Mouse (Mus musculus): Measurements from ENCODE around the gene Sfxn5. TPM values are rescaled to one million over a fixed set of nuclear protein-coding genes. Genes with fewer than 3 reads are reported as not detected.

Sfxn5 gene
- total and polyA plus RNA-seq, 2 experiments from 2014 or later = 76.1 to 135 TPM

DNA sequence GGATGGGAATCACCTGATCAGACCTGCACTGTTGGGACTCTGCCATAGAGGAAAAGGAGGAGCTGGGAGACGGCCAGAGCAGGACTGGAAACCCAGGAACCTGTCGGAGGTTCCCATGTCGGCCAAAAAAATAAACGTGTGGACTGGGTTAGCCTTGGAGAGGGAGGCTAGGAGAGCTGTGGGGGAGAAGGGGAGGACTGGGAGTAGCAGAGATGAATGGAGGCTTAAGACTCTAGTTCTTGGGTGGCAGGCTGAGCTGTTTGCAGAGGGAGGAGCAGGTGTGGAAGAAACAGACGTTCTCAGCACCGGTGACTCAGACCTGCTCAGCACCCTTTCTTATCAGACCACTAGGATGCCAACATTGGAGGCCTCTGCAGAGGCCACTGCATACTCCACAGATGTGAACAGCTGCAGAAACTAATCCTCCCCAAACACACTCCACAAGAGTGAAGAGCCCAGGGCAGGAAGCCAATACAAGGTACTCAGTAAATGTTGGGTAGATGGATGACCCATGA lies 1.9 kb downstream of the Sfxn5 start:
- H3K9ac ChIP-seq (replicated peaks; ENCODE audit: low read length, poor library complexity, severe bottlenecking) = 0 out of 2 replicates have a peak overlapping the region, but pooled peaks have one; percentile 19

DNA sequence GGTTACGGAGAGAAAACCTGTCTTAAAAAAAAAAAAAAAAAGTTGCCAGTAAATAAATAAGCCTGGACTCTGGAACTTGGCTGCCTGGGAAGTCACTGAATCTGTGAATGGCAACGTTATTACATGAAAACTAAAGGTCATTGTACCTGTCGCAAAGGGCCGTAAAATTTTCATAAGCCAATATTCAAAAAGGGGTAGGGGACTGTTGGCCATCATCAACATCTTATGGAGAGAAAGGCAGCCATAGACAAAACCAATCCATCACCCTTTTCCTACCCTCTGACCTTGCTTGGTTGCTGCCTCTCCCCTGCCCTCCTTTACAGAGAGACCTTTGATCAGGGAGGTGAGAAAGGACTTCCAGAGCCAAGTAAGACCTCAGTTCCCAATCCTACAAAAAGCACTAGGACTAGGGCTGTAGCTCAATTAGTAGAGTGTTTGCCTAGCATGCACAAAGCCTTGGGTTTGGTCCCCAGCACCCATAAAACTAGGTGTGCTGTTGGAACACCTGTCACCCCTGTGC lies 3.5 kb downstream of the Sfxn5 start:
- H3K36me3 ChIP-seq (ENCODE audit: insufficient read depth, low read length) = no peaks in the 10 kb centered on the region
- H3K4me1 ChIP-seq (ENCODE audit: insufficient read depth, low read length) = no peaks in the 10 kb centered on the region
- no peak overlapping the region for H3K27ac ChIP-seq (ENCODE audit: low read depth, low read length)
- H3K4me2 ChIP-seq (ENCODE audit: low read depth, low read length, poor library complexity, severe bottlenecking) = no peak overlapping the region
- no peak overlapping the region for H3K9ac ChIP-seq (replicated peaks; ENCODE audit: low read length, poor library complexity, severe bottlenecking)
- no peak for ATAC-seq (ENCODE audit: low FRiP score)
- no peak for TF ChIP-seq CTCF (IDR thresholded peaks at IDR 0.05)
- H3K27me3 ChIP-seq (ENCODE audit: insufficient read depth, low read length) = no peaks in the 10 kb centered on the region
- WGBS = 95% methylated on average over 4 of the region's 4 CpGs
- DNase-seq (ENCODE audit: low spot score) = no peak
- no peaks in the 10 kb centered on the region for H3K9me3 ChIP-seq (ENCODE audit: low read length)
- no peak overlapping the region for H3K4me3 ChIP-seq (ENCODE audit: low read depth, low read length)

More for the DNA sequence above, 1.9 kb downstream of the Sfxn5 start:
- TF ChIP-seq CTCF (IDR thresholded peaks at IDR 0.05) = no peak
- no peak overlapping the region for H3K27ac ChIP-seq (ENCODE audit: low read depth, low read length)
- DNase-seq (ENCODE audit: low spot score) = no peak
- ATAC-seq (ENCODE audit: low FRiP score) = no peak
- 44% methylated on average over 6 of the region's 6 CpGs for WGBS
- H3K36me3 ChIP-seq (ENCODE audit: insufficient read depth, low read length) = peaks cover 4% of the 10 kb centered on the region; the same call in 1 of the 2 replicates
- peak overlapping the region; percentile 3; the same call in 1 of the 2 replicates for H3K4me3 ChIP-seq (ENCODE audit: low read depth, low read length)
- H3K27me3 ChIP-seq (ENCODE audit: insufficient read depth, low read length) = no peaks in the 10 kb centered on the region
- H3K9me3 ChIP-seq (ENCODE audit: low read length) = no peaks in the 10 kb centered on the region
- H3K4me1 ChIP-seq (ENCODE audit: insufficient read depth, low read length) = no peaks in the 10 kb centered on the region
- peak overlapping the region; percentile 99 for H3K4me2 ChIP-seq (ENCODE audit: low read depth, low read length, poor library complexity, severe bottlenecking)

DNA sequence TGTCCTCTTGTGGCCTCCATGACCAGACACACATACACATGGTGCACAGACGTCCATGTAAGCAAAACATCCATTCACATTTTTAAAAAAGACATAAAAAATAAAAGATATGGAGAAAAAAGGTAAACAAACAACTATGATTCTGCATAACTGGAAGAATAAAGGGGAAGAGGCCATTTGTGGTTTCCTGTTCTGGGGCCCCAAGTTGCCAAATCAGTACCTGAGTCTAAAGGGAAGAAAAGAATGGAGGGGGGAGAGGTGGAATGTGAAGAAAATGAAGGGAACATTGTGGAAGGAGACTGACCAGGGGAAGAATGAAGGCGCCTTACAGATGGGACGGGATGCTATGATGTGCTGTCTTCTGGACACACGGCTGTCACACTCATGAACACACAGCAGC lies 6.7 kb downstream of the Sfxn5 start:
- DNase-seq (ENCODE audit: low spot score) = no peak
- H3K4me3 ChIP-seq (ENCODE audit: low read depth, low read length) = no peak overlapping the region

GRCm38 (mm10) chr6:85325109-85325508 lies 8.1 kb downstream of the Sfxn5 start:
- H3K4me1 ChIP-seq (ENCODE audit: insufficient read depth, low read length) = no peaks in the 10 kb centered on the region
- H3K9ac ChIP-seq (replicated peaks; ENCODE audit: low read length, poor library complexity, severe bottlenecking) = no peak overlapping the region
- no peak overlapping the region for H3K4me3 ChIP-seq (ENCODE audit: low read depth, low read length)
- no peaks in the 10 kb centered on the region for H3K36me3 ChIP-seq (ENCODE audit: insufficient read depth, low read length)
- WGBS = 54% methylated on average over 2 of the region's 2 CpGs
- H3K27me3 ChIP-seq (ENCODE audit: insufficient read depth, low read length) = no peaks in the 10 kb centered on the region
- DNase-seq (ENCODE audit: low spot score) (no peak), ATAC-seq (ENCODE audit: low FRiP score) (no peak)
- H3K9me3 ChIP-seq (ENCODE audit: low read length) = no peaks in the 10 kb centered on the region
- H3K27ac ChIP-seq (ENCODE audit: low read depth, low read length) = no peak overlapping the region
- TF ChIP-seq CTCF (IDR thresholded peaks at IDR 0.05) = no peak
- no peak overlapping the region for H3K4me2 ChIP-seq (ENCODE audit: low read depth, low read length, poor library complexity, severe bottlenecking)

More for the DNA sequence above, 6.7 kb downstream of the Sfxn5 start:
- Histone ChIP-seq H3K4me2 (ENCODE audit: low read depth, low read length, poor library complexity, severe bottlenecking) (no peak overlapping the region), H3K9ac (replicated peaks; ENCODE audit: low read length, poor library complexity, severe bottlenecking) (no peak overlapping the region), H3K36me3 (ENCODE audit: insufficient read depth, low read length) (no peaks in the 10 kb centered on the region), H3K27me3 (ENCODE audit: insufficient read depth, low read length) (no peaks in the 10 kb centered on the region), H3K4me1 (ENCODE audit: insufficient read depth, low read length) (no peaks in the 10 kb centered on the region), H3K27ac (ENCODE audit: low read depth, low read length) (no peak overlapping the region), H3K9me3 (ENCODE audit: low read length) (no peaks in the 10 kb centered on the region)
- no peak for TF ChIP-seq CTCF (IDR thresholded peaks at IDR 0.05)
- ATAC-seq (ENCODE audit: low FRiP score) = no peak
- WGBS = 80% methylated on average over 4 of the region's 4 CpGs

- no peak for TF ChIP-seq CTCF (IDR thresholded peaks at IDR 0.05)
- H3K27me3 ChIP-seq (ENCODE audit: insufficient read depth, low read length) = no peaks in the 10 kb centered on the region
- H3K36me3 ChIP-seq (ENCODE audit: insufficient read depth, low read length) = no peaks in the 10 kb centered on the region
- DNase-seq (ENCODE audit: low spot score) (peak; percentile 91), ATAC-seq (ENCODE audit: low FRiP score) (peak; percentile 91)
- WGBS = 23% methylated on average over 6 of the region's 6 CpGs
- no peak overlapping the region for H3K4me2 ChIP-seq (ENCODE audit: low read depth, low read length, poor library complexity, severe bottlenecking)
- no peak overlapping the region for H3K4me3 ChIP-seq (ENCODE audit: low read depth, low read length)
- H3K9me3 ChIP-seq (ENCODE audit: low read length) = no peaks in the 10 kb centered on the region
- no peaks in the 10 kb centered on the region for H3K4me1 ChIP-seq (ENCODE audit: insufficient read depth, low read length)
- no peak overlapping the region for H3K9ac ChIP-seq (replicated peaks; ENCODE audit: low read length, poor library complexity, severe bottlenecking)
- peak overlapping the region; percentile 72 for H3K27ac ChIP-seq (ENCODE audit: low read depth, low read length)
These were observed 12.8 kb downstream of the Sfxn5 start for GRCm38 (mm10) chr6:85320445-85320866.

DNA sequence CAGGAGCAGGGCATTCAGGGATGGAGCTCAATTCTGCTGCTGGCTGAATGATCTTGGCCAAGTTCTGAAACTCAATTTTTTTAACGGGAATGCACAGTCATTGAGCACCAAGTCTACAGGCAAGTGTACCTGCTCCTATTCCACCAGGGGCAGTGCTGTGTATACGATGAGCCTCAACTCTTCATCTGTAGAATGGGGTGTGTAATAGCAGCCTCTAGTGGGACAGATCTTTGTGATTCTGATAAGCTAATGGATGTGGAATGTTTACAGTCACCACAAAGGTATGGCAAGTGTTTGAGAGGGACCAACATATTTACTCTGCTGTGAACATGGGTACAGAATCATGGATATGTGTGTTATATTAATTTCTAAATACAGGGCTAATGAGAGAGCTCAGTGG lies 17.0 kb downstream of the Sfxn5 start:
- TF ChIP-seq CTCF (IDR thresholded peaks at IDR 0.05) = no peak
- peaks cover 3% of the 10 kb centered on the region; the same call in 1 of the 2 replicates for H3K4me1 ChIP-seq (ENCODE audit: insufficient read depth, low read length)
- H3K27ac ChIP-seq (ENCODE audit: low read depth, low read length) = no peak overlapping the region
- no peak overlapping the region for H3K4me2 ChIP-seq (ENCODE audit: low read depth, low read length, poor library complexity, severe bottlenecking)
- H3K36me3 ChIP-seq (ENCODE audit: insufficient read depth, low read length) = no peaks in the 10 kb centered on the region
- no peaks in the 10 kb centered on the region for H3K27me3 ChIP-seq (ENCODE audit: insufficient read depth, low read length)
- no peaks in the 10 kb centered on the region for H3K9me3 ChIP-seq (ENCODE audit: low read length)
- no peak overlapping the region for H3K9ac ChIP-seq (replicated peaks; ENCODE audit: low read length, poor library complexity, severe bottlenecking)
- no peak overlapping the region for H3K4me3 ChIP-seq (ENCODE audit: low read depth, low read length)
- no peak for DNase-seq (ENCODE audit: low spot score)
- WGBS = 86% methylated on average over 2 of the region's 2 CpGs
- ATAC-seq (ENCODE audit: low FRiP score) = no peak

Data from midbrain, postnatal 0 days (tissue).